Mouse (Mus musculus) heart, embryonic 16.5 days (tissue): ENCODE measurements around the gene Stac3. TPM values are rescaled to one million over a fixed set of nuclear protein-coding genes. Genes with fewer than 3 reads are reported as not detected.
A peak's percentile ranks its signal among the peaks of the same experiment; 100 is the strongest.

Experiments
- ATAC-seq: fragments of 200-750 bp; cut with Nextera tagmentation; replicated peaks from 2 replicates; pipeline ENCODE4 v1.8.0; 2017; ENCODE audit warnings: moderate number of reproducible peaks; ENCODE audit not compliant: insufficient read depth, low FRiP score; ENCODE audit errors: extremely low read depth
- H3K27ac ChIP-seq: fragments of 300-500 bp; sonication (generic); 2 replicates; pipeline ENCODE4 v1.5.1; 2014; ENCODE audit warnings: mild to moderate bottlenecking, low read length, control low read depth, moderate library complexity
- H3K27me3 ChIP-seq: fragments of 300-500 bp; sonication (generic); 2 replicates; pipeline ENCODE4 v1.6.1; 2014; ENCODE audit warnings: low read length, mixed read lengths; ENCODE audit not compliant: control insufficient read depth, insufficient read depth
- H3K36me3 ChIP-seq: fragments of 300-500 bp; sonication (generic); 2 replicates; pipeline ENCODE4 v1.6.1; 2014; ENCODE audit not compliant: control insufficient read depth, insufficient read depth
- H3K4me1 ChIP-seq: fragments of 300-500 bp; sonication (generic); 2 replicates; pipeline ENCODE4 v1.6.1; 2014; ENCODE audit warnings: low read length, mixed read lengths; ENCODE audit not compliant: control insufficient read depth, insufficient read depth
- H3K4me2 ChIP-seq: fragments of 300-500 bp; sonication (generic); 2 replicates; pipeline ENCODE4 v1.6.1; 2014; ENCODE audit warnings: low read depth, mild to moderate bottlenecking, control low read depth, low read length
- H3K4me3 ChIP-seq: fragments of 300-500 bp; sonication (generic); 2 replicates; pipeline ENCODE4 v1.5.1; 2014; ENCODE audit warnings: mild to moderate bottlenecking, control low read depth, low read length
- H3K9ac ChIP-seq: fragments of 300-500 bp; sonication (generic); 2 replicates; pipeline ENCODE4 v1.6.1; 2014; ENCODE audit warnings: low read length, control low read depth
- H3K9me3 ChIP-seq: fragments of 300-500 bp; sonication (generic); replicated peaks from 2 replicates; pipeline ENCODE4 v1.6.1; 2016; ENCODE audit warnings: low read length; ENCODE audit not compliant: control insufficient read depth
- WGBS: fragments of 180-500 bp; shearing (Covaris S2); extraction: QIAGEN DNeasy Blood & Tissue Kit; methylation state at CpG from one replicate; pipeline ENCODE4 v1.1.7; 2014; 5-methylcytosine and 5-hydroxymethylcytosine counted together
- polyA plus RNA-seq: library from polyadenylated mRNA; unstranded; fragments of >200 nt; fragmentation: Nextera tagmentation; extraction: Ambion mirVana; gene quantifications from 2 replicates; pipeline ENCODE4 v1.2.1, GENCODE M21; 2015

The Stac3 gene
- polyA plus RNA-seq, 1 experiment from 2014 or later: 0.46 TPM

- peaks cover 23% of the 10 kb centered on the region; the same call in 1 of the 2 replicates for H3K36me3 ChIP-seq
- H3K9me3 ChIP-seq: no peaks in the 10 kb centered on the region
- no peak overlapping the region for H3K27ac ChIP-seq
- no peak overlapping the region for H3K4me2 ChIP-seq
- no peak overlapping the region for H3K4me3 ChIP-seq
- no peaks in the 10 kb centered on the region for H3K4me1 ChIP-seq
- no peaks in the 10 kb centered on the region for H3K27me3 ChIP-seq
- no peak overlapping the region for H3K9ac ChIP-seq
- 92% methylated on average over 4 of the region's 4 CpGs for WGBS
- ATAC-seq: no peak
Measured at GRCm38 (mm10) chr10:127479131-127479530, 22.4 kb upstream of the Stac3 start.

GRCm38 (mm10) chr10:127480833-127481813 lies 20.4 kb upstream of the Stac3 start:
- no peaks in the 10 kb centered on the region for H3K27me3 ChIP-seq

GRCm38 (mm10) chr10:127485235-127485634 lies 16.3 kb upstream of the Stac3 start:
- Histone ChIP-seq H3K27ac (no peak overlapping the region), H3K4me2 (no peak overlapping the region), H3K9me3 (no peaks in the 10 kb centered on the region), H3K36me3 (peaks cover 30% of the 10 kb centered on the region), H3K27me3 (no peaks in the 10 kb centered on the region), H3K9ac (no peak overlapping the region), H3K4me3 (no peak overlapping the region), H3K4me1 (no peaks in the 10 kb centered on the region)
- WGBS: 81% methylated on average over 10 of the region's 10 CpGs
- no peak for ATAC-seq

More at GRCm38 (mm10) chr10:127480833-127481813, 20.4 kb upstream of the Stac3 start:
- Histone ChIP-seq H3K27ac (no peak overlapping the region; the same call in 1 of the 2 replicates), H3K36me3 (peaks cover 28% of the 10 kb centered on the region; the same call in 1 of the 2 replicates), H3K4me2 (no peak overlapping the region), H3K9me3 (no peaks in the 10 kb centered on the region), H3K4me3 (no peak overlapping the region), H3K4me1 (no peaks in the 10 kb centered on the region), H3K9ac (no peak overlapping the region)
- 72% methylated on average over 19 of the region's 19 CpGs for WGBS
- peak; percentile 47; the same call in 1 of the 2 replicates for ATAC-seq

GRCm38 (mm10) chr10:127488856-127489255 lies 12.6 kb upstream of the Stac3 start:
- Histone ChIP-seq H3K27ac (no peak overlapping the region), H3K9ac (no peak overlapping the region), H3K4me2 (no peak overlapping the region), H3K36me3 (peaks cover 39% of the 10 kb centered on the region), H3K4me3 (no peak overlapping the region), H3K9me3 (no peaks in the 10 kb centered on the region), H3K27me3 (no peaks in the 10 kb centered on the region), H3K4me1 (no peaks in the 10 kb centered on the region)
- ATAC-seq: no peak
- WGBS: 86% methylated on average over 7 of the region's 7 CpGs

GRCm38 (mm10) chr10:127490160-127491127 lies 11.0 kb upstream of the Stac3 start:
- no peak overlapping the region for H3K4me3 ChIP-seq
- no peak overlapping the region for H3K4me2 ChIP-seq
- no peaks in the 10 kb centered on the region for H3K27me3 ChIP-seq
- peaks cover 40% of the 10 kb centered on the region for H3K36me3 ChIP-seq
- no peak for ATAC-seq
- no peaks in the 10 kb centered on the region for H3K4me1 ChIP-seq
- no peak overlapping the region for H3K9ac ChIP-seq
- no peaks in the 10 kb centered on the region for H3K9me3 ChIP-seq
- H3K27ac ChIP-seq: no peak overlapping the region
- WGBS: 86% methylated on average over 18 of the region's 18 CpGs

- no peak overlapping the region for H3K4me3 ChIP-seq
- H3K27ac ChIP-seq: no peak overlapping the region
- no peak for ATAC-seq
- no peak overlapping the region for H3K9ac ChIP-seq
- 77% methylated on average over 8 of the region's 8 CpGs for WGBS
- H3K4me2 ChIP-seq: no peak overlapping the region
- H3K4me1 ChIP-seq: no peaks in the 10 kb centered on the region
- H3K36me3 ChIP-seq: peaks cover 41% of the 10 kb centered on the region
- no peaks in the 10 kb centered on the region for H3K9me3 ChIP-seq
- no peaks in the 10 kb centered on the region for H3K27me3 ChIP-seq
Measured at GRCm38 (mm10) chr10:127491128-127491512, 10.4 kb upstream of the Stac3 start.

GRCm38 (mm10) chr10:127492118-127492517 lies 9.4 kb upstream of the Stac3 start:
- WGBS: 67% methylated on average over 3 of the region's 3 CpGs
- Histone ChIP-seq H3K9me3 (no peaks in the 10 kb centered on the region), H3K4me1 (no peaks in the 10 kb centered on the region), H3K9ac (no peak overlapping the region), H3K36me3 (peaks cover 49% of the 10 kb centered on the region), H3K27ac (no peak overlapping the region), H3K27me3 (no peaks in the 10 kb centered on the region), H3K4me3 (no peak overlapping the region), H3K4me2 (no peak overlapping the region)
- ATAC-seq: no peak

- Histone ChIP-seq H3K4me3 (no peak overlapping the region), H3K9me3 (no peaks in the 10 kb centered on the region), H3K4me1 (no peaks in the 10 kb centered on the region), H3K9ac (no peak overlapping the region), H3K4me2 (no peak overlapping the region), H3K27ac (no peak overlapping the region), H3K36me3 (peaks cover 68% of the 10 kb centered on the region), H3K27me3 (no peaks in the 10 kb centered on the region)
- no peak for ATAC-seq
- WGBS: 82% methylated on average over 3 of the region's 3 CpGs
Measured at GRCm38 (mm10) chr10:127496156-127496555, 5.3 kb upstream of the Stac3 start.
